Mouse (Mus musculus): ENCODE measurements around the gene Gjb6. TPM values are rescaled to one million over a fixed set of nuclear protein-coding genes. Genes with fewer than 3 reads are reported as not detected.

Gene Gjb6
- 23.6 and 38.6 TPM in 2 replicates for polyA plus RNA-seq (2015; fragmentation: Nextera tagmentation; extraction: Ambion mirVana)

DNA sequence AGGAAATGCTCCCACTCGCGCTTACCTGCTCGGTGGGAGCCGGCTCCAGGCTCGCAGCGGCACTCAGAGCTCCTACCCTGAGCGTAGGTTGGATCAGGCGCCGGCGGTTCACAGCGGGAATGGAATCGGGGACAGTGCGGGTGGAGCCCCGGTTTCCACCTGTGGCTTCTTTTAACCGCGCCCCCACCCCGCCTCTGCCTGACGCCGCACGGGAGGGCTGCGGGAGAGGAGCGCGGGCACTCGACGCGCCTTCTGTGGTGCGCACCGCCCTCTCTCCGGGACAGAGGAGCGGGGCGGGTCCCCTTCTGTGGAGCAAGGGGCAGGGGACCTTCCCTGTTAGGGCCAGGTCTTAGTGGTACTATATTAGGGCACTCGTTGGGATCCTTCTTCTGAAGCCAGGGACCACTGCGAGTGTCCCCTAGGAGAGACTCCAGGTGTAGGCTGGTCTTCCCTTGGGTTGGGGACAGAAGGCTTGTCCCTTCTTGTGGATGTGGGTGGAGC lies at the start of gene Gjb6:
TSS of gene Gjb6 (minus strand) at position 451 of the 501 bp plus-strand sequence.

DNA sequence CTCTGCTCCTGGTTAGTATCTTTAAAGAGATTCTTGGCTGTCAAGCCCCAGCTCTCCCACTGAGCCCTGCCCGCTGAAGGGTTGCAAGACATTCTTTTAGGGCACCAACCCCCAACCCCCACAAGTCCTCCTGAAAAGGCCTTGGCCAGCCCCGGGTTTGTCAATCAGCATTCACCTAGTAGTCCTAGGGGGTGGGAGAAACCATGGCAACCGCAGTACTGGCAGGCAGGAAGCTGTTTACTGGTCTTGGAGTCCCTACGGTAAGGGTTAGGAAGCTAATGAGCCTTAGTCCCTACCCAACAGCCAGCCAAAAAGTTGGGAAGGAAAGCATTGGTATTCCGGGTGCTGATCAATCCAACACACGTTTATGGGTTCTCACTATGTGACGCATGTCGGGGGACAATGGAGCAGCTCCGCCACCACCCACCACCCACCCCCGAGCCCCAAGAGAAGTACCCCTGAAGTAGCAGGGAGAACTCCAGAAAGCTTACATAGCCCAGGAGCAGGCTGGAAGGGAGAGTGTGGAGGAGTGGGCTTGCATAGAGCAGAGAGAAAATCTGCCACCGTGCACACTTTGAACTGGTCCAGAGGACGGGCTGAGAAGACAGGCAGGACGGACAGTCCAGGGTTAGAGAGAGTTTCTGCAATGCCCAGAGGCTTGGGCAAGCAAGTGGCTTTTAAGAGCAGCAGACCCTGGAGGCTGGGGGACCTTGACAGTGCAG lies 17.4 kb downstream of the Gjb6 start, which contains the start of gene Gm4491:
TSS of gene Gm4491 (minus strand) at position 61 of the 722 bp plus-strand sequence.

DNA sequence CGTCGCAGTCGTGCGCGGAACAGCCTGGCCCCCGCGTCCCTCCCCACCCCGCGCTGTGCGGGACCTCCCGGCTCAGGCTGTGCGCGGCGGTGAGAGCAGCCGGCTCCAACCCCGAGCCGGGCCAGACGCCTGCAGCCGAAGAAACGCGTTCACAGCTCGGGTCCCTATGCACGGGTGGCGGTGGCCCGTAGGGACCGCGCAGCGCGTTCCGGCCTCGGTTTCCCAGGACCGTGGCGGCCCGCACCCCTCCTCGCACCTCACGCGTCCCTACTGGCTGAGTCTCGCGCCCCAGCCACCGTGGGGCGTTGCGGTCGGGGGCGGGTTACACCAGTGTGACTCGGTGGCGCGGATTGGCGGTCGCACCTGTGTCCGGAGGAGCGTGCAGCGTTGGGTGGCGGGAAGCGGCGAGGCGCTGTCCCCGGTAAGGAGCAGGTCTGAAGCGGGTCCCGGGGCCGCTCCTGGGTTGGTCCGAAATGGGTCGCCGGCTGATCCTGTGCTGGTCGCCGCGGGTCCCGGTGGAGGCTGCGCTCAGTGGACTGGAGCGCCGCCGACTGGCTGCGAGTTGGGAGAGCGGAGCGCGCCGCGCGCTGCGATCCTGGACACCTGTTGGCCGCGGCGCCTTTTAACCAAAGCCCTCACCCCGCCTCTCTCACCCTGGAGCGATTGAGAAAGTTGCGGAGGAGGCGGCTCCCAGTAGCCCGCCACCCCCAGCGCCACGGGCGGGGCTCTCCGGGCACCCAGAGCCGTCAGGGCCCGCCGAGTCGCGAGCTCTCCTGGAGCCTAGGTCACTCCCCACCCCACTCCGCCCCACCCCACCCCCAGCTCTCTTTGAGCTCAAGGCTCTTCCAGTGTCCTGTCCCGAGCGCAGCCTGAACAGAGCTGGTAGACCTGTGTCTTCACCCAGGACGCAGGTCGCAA lies 29.0 kb downstream of the Gjb6 start, which contains the start of gene Gjb2:
TSS of gene Gjb2 (minus strand) at position 597 of the 918 bp plus-strand sequence.

Other genes with a start within 250 kb of the Gjb6 start
- gene Zmym2, start 247.0 kb downstream of the Gjb6 start, polyA plus RNA-seq (2015; fragmentation: Nextera tagmentation; extraction: Ambion mirVana) = 20.5 and 21.0 TPM in 2 replicates
- gene Gja3, start 75.5 kb downstream of the Gjb6 start, polyA plus RNA-seq (2015; fragmentation: Nextera tagmentation; extraction: Ambion mirVana) = 0.42 and 1.0 TPM in 2 replicates
- 13.9 and 19.7 TPM in 2 replicates for gene Gjb2, start 28.9 kb downstream of the Gjb6 start, polyA plus RNA-seq (2015; fragmentation: Nextera tagmentation; extraction: Ambion mirVana)
- gene Gm4491, start 17.7 kb downstream of the Gjb6 start, polyA plus RNA-seq (2015; fragmentation: Nextera tagmentation; extraction: Ambion mirVana) = 0.15 and 0.17 TPM in 2 replicates